Mouse (Mus musculus) CD8-positive naive resting alpha-beta T cell, adult 2 months (primary cell): ENCODE data around the gene Ak8.

Source experiments
- DNase-seq, 2 experiments: peaks; one replicate each; pipeline ENCODE4 v3.0.0; 2022; ENCODE audit warnings: low read depth in 2 of 2, low spot score in 2 of 2

Gene Ak8

GRCm38 (mm10) chr2:28860678-28861423 is 160.9 kb downstream of the Ak8 start:
- no peak for DNase-seq
